Mouse (Mus musculus): ENCODE measurements at regions not wholly inside any gene's neighbourhood (a gene's known extent, or its start where the extent isn't known, plus 50 kb on each side); places are given as distances from the start of the nearest gene placed in this dataset.

DNA sequence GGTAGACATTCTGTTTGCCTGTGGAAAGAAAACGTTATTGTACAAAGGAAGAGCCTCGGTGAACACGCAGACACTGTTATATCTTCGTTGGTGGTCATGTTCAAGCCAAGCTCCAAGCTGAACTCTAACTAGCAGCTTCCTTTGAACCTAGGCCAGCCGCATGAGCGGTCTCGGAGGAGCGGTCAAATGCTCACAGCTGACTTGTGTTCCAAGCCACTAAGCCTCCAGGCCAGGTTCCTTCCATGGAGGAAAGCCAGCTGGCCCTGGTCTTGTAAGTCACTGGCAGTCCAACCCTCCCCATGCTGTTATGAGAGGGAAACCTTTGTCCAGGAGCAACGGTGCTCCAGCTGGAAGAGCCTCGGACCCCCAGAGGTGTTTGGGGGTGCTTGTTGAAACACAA, 194.5 kb upstream of the Pkdcc start:
- TF ChIP-seq CTCF (IDR thresholded peaks at IDR 0.05; ENCODE audit: low read depth, low read length) (no peak), POLR2A (IDR thresholded peaks at IDR 0.05; ENCODE audit: borderline replicate concordance, low read depth, low read length) (no peak)
- Histone ChIP-seq H3K27ac (ENCODE audit: insufficient read depth, low read depth, low read length) (no peak overlapping the region), H3K4me3 (ENCODE audit: insufficient read depth, low read length) (no peak overlapping the region), H3K4me1 (ENCODE audit: control insufficient read depth, insufficient read depth, low read length) (no peaks in the 10 kb centered on the region)

GRCm38 (mm10) chr17:83025340-83025816, 189.7 kb upstream of the Pkdcc start:
- no peak overlapping the region for H3K4me3 ChIP-seq (ENCODE audit: insufficient read depth, low read length)
- no peaks in the 10 kb centered on the region for H3K4me1 ChIP-seq (ENCODE audit: control insufficient read depth, insufficient read depth, low read length)
- TF ChIP-seq POLR2A (IDR thresholded peaks at IDR 0.05; ENCODE audit: borderline replicate concordance, low read depth, low read length) = no peak
- TF ChIP-seq CTCF (IDR thresholded peaks at IDR 0.05; ENCODE audit: low read depth, low read length) = peak; percentile 62
- H3K27ac ChIP-seq (ENCODE audit: insufficient read depth, low read depth, low read length) = no peak overlapping the region

GRCm38 (mm10) chr17:83034914-83035573, 180.0 kb upstream of the Pkdcc start:
- Histone ChIP-seq H3K4me1 (ENCODE audit: control insufficient read depth, insufficient read depth, low read length) (no peaks in the 10 kb centered on the region), H3K4me3 (ENCODE audit: insufficient read depth, low read length) (no peak overlapping the region), H3K27ac (ENCODE audit: insufficient read depth, low read depth, low read length) (no peak overlapping the region)
- TF ChIP-seq CTCF (IDR thresholded peaks at IDR 0.05; ENCODE audit: low read depth, low read length) = no peak
- no peak for TF ChIP-seq POLR2A (IDR thresholded peaks at IDR 0.05; ENCODE audit: borderline replicate concordance, low read depth, low read length)

GRCm38 (mm10) chr17:83035574-83035918, 179.5 kb upstream of the Pkdcc start:
- Histone ChIP-seq H3K4me1 (ENCODE audit: control insufficient read depth, insufficient read depth, low read length) (no peaks in the 10 kb centered on the region), H3K27ac (ENCODE audit: insufficient read depth, low read depth, low read length) (no peak overlapping the region), H3K4me3 (ENCODE audit: insufficient read depth, low read length) (no peak overlapping the region)
- TF ChIP-seq POLR2A (IDR thresholded peaks at IDR 0.05; ENCODE audit: borderline replicate concordance, low read depth, low read length) = no peak
- TF ChIP-seq CTCF (IDR thresholded peaks at IDR 0.05; ENCODE audit: low read depth, low read length) = no peak

DNA sequence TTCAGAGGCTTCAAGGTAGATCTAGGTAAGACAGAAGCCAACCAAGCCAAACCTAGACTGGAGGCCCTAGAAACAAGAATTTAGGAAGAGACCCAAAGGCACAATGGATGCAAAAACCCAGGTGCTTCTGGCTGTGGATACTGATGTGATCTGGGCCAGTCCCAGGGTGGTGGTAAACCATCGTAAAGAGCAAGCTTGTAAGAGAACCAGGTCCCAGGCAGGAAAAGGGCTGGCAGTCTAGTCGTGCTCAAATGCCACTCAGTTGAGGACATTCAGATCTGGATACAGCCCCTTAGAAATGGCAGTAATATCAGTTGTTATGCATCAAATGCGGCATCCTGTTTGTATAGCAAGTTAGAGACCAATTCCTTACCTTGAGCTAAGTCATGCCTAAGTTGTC, 175.5 kb upstream of the Pkdcc start:
- H3K4me1 ChIP-seq (ENCODE audit: control insufficient read depth, insufficient read depth, low read length) = no peaks in the 10 kb centered on the region
- TF ChIP-seq POLR2A (IDR thresholded peaks at IDR 0.05; ENCODE audit: borderline replicate concordance, low read depth, low read length) (no peak), CTCF (IDR thresholded peaks at IDR 0.05; ENCODE audit: low read depth, low read length) (no peak)

DNA sequence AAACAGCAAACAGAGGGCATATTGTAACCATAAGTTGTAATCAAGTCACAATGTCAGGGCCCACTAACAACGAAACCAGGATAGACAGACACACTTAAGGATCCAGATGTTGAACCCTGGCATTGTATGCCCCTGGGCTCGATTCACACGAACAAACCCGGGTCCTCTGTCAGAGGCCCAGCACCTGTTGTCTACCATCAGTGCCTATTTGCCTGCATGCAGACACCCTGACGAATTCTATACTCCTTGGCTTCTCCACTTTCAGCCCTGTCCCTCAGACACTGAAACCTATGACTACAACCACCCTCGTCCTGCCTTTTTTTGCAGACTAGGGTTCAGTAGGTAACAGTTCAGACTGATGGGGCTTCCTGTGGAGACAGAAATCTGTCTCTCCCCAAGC, 170.6 kb upstream of the Pkdcc start:
- TF ChIP-seq POLR2A (IDR thresholded peaks at IDR 0.05; ENCODE audit: borderline replicate concordance, low read depth, low read length) (no peak), CTCF (IDR thresholded peaks at IDR 0.05; ENCODE audit: low read depth, low read length) (no peak)
- Histone ChIP-seq H3K4me1 (ENCODE audit: control insufficient read depth, insufficient read depth, low read length) (no peaks in the 10 kb centered on the region), H3K27ac (ENCODE audit: insufficient read depth, low read depth, low read length) (no peak overlapping the region), H3K4me3 (ENCODE audit: insufficient read depth, low read length) (no peak overlapping the region)

More for the DNA sequence above, 175.5 kb upstream of the Pkdcc start:
- Histone ChIP-seq H3K27ac (ENCODE audit: insufficient read depth, low read depth, low read length) (no peak overlapping the region), H3K4me3 (ENCODE audit: insufficient read depth, low read length) (no peak overlapping the region)

GRCm38 (mm10) chr17:83049972-83050535, 165.0 kb upstream of the Pkdcc start:
- Histone ChIP-seq H3K27ac (ENCODE audit: insufficient read depth, low read depth, low read length) (no peak overlapping the region), H3K4me1 (ENCODE audit: control insufficient read depth, insufficient read depth, low read length) (peaks cover 8% of the 10 kb centered on the region), H3K4me3 (ENCODE audit: insufficient read depth, low read length) (no peak overlapping the region)
- TF ChIP-seq CTCF (IDR thresholded peaks at IDR 0.05; ENCODE audit: low read depth, low read length) = no peak
- TF ChIP-seq POLR2A (IDR thresholded peaks at IDR 0.05; ENCODE audit: borderline replicate concordance, low read depth, low read length) = no peak

DNA sequence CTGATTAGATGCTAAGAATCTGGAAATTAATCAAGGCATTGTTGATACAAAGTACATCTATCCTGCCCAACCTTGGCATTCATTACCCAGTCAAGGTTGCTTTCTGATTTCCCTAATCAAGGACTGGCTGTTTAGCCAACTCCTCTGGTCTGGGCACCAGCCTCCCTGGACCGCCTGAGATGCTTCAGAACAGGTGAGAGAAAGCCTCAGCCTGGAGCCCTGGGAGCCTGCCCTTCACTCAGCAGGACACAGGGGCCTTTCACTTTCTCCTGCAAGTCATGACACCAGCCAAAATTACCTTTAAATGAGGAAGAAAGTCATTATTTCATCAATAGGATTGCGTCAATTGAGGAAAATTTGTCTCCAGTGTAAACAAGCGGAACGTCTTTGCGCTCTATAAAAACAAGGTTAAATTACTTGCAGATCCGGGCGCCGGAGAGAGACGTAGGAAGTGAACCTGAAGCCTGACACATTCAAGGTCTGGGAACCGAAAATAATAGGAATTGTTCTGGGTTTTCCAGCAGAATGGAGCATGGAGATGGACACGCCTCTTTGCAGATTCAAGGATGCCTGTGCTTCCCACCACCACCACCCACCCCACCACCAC, 164.4 kb upstream of the Pkdcc start:
- TF ChIP-seq CTCF (IDR thresholded peaks at IDR 0.05; ENCODE audit: low read depth, low read length) = no peak
- TF ChIP-seq POLR2A (IDR thresholded peaks at IDR 0.05; ENCODE audit: borderline replicate concordance, low read depth, low read length) = no peak
- Histone ChIP-seq H3K4me3 (ENCODE audit: insufficient read depth, low read length) (no peak overlapping the region), H3K27ac (ENCODE audit: insufficient read depth, low read depth, low read length) (no peak overlapping the region), H3K4me1 (ENCODE audit: control insufficient read depth, insufficient read depth, low read length) (peaks cover 8% of the 10 kb centered on the region)

GRCm38 (mm10) chr17:83052613-83053140, 162.4 kb upstream of the Pkdcc start:
- Histone ChIP-seq H3K4me1 (ENCODE audit: control insufficient read depth, insufficient read depth, low read length) (peaks cover 13% of the 10 kb centered on the region), H3K4me3 (ENCODE audit: insufficient read depth, low read length) (no peak overlapping the region), H3K27ac (ENCODE audit: insufficient read depth, low read depth, low read length) (no peak overlapping the region)
- TF ChIP-seq POLR2A (IDR thresholded peaks at IDR 0.05; ENCODE audit: borderline replicate concordance, low read depth, low read length) = no peak
- no peak for TF ChIP-seq CTCF (IDR thresholded peaks at IDR 0.05; ENCODE audit: low read depth, low read length)

- TF ChIP-seq POLR2A (IDR thresholded peaks at IDR 0.05; ENCODE audit: borderline replicate concordance, low read depth, low read length) (no peak), CTCF (IDR thresholded peaks at IDR 0.05; ENCODE audit: low read depth, low read length) (no peak)
- H3K27ac ChIP-seq (ENCODE audit: insufficient read depth, low read depth, low read length) = peak overlapping the region; percentile 87
- no peak overlapping the region for H3K4me3 ChIP-seq (ENCODE audit: insufficient read depth, low read length)
- peaks cover 31% of the 10 kb centered on the region for H3K4me1 ChIP-seq (ENCODE audit: control insufficient read depth, insufficient read depth, low read length)
These were observed 157.3 kb upstream of the Pkdcc start for GRCm38 (mm10) chr17:83057832-83058231.

All from bone marrow macrophage, adult 2 months (primary cell).